Mouse (Mus musculus) heart, postnatal 0 days (tissue): Measurements from ENCODE around the gene Mgat1. TPM values are rescaled to one million over a fixed set of nuclear protein-coding genes. Genes with fewer than 3 reads are reported as not detected.
"Not testable (repeated sequence)": the region's sequence is repeated elsewhere in the genome, so short reads cannot be mapped to it uniquely, and the experiment has no call there.

Experiments used
- ATAC-seq: fragments of 200-750 bp; cut with Nextera tagmentation; 2 replicates; pipeline ENCODE4 v1.8.0; 2017; ENCODE audit warnings: low read depth, moderate number of reproducible peaks, moderate library complexity; ENCODE audit not compliant: insufficient read depth
- DNase-seq: peaks from one replicate; pipeline ENCODE4 v3.0.0-alpha.2; 2016; ENCODE audit warnings: low spot score
- H3K27ac ChIP-seq: fragments of 300-500 bp; sonication (generic); 2 replicates; pipeline ENCODE4 v1.5.1; 2014; ENCODE audit warnings: low read depth, mild to moderate bottlenecking
- H3K27me3 ChIP-seq: fragments of 300-500 bp; sonication (generic); 2 replicates; pipeline ENCODE4 v1.6.1; 2014; ENCODE audit warnings: low read length, mixed read lengths; ENCODE audit not compliant: control insufficient read depth, insufficient read depth
- H3K36me3 ChIP-seq: fragments of 300-500 bp; sonication (generic); replicated peaks from 2 replicates; pipeline ENCODE4 v1.6.1; 2014; ENCODE audit warnings: low read length, mixed read lengths; ENCODE audit not compliant: control insufficient read depth, insufficient read depth
- H3K4me1 ChIP-seq: fragments of 300-500 bp; sonication (generic); 2 replicates; pipeline ENCODE4 v1.6.1; 2014; ENCODE audit warnings: antibody characterized with exemption; ENCODE audit not compliant: control insufficient read depth, insufficient read depth
- H3K4me2 ChIP-seq: fragments of 300-500 bp; sonication (generic); 2 replicates; pipeline ENCODE4 v1.6.1; 2014; ENCODE audit warnings: low read depth, mild to moderate bottlenecking, low read length, moderate library complexity
- H3K4me3 ChIP-seq: fragments of 300-500 bp; sonication (generic); 2 replicates; pipeline ENCODE4 v1.5.1; 2014; ENCODE audit warnings: low read depth, low read length
- H3K9ac ChIP-seq: fragments of 300-500 bp; sonication (generic); replicated peaks from 2 replicates; pipeline ENCODE4 v1.6.1; 2014; ENCODE audit warnings: low read depth, low read length, mixed read lengths
- H3K9me3 ChIP-seq: fragments of 300-500 bp; sonication (generic); replicated peaks from 2 replicates; pipeline ENCODE4 v1.6.1; 2016; ENCODE audit warnings: low read length; ENCODE audit not compliant: control insufficient read depth
- CTCF ChIP-seq: IDR thresholded peaks from 2 replicates; pipeline ENCODE4 v1.5.1; 2016; ENCODE audit warnings: antibody characterized with exemption, control low read depth, low read depth
- EP300 ChIP-seq: IDR thresholded peaks from 2 replicates; pipeline ENCODE4 v1.6.1; 2016; ENCODE audit warnings: antibody characterized with exemption, low read depth
- WGBS: fragments of 180-500 bp; shearing (Covaris S2); extraction: QIAGEN DNeasy Blood & Tissue Kit; methylation state at CpG from one replicate; pipeline ENCODE4 v1.1.7; 2014; 5-methylcytosine and 5-hydroxymethylcytosine counted together
- polyA plus RNA-seq: library from polyadenylated mRNA; unstranded; fragments of >200 nt; fragmentation: Nextera tagmentation; extraction: Ambion mirVana; gene quantifications from 2 replicates; pipeline ENCODE4 v1.2.1, GENCODE M21; 2015
- total RNA-seq: library from RNA; depleted of rRNA; stranded (reverse); fragments of >200 nt; gene quantifications from 2 replicates; pipeline ENCODE4 v1.2.3, GENCODE M21; 2014; ENCODE audit warnings: low replicate concordance; rRNA removed

The Mgat1 gene
- total and polyA plus RNA-seq, 2 experiments from 2014 or later = 45.7 to 163 TPM

DNA sequence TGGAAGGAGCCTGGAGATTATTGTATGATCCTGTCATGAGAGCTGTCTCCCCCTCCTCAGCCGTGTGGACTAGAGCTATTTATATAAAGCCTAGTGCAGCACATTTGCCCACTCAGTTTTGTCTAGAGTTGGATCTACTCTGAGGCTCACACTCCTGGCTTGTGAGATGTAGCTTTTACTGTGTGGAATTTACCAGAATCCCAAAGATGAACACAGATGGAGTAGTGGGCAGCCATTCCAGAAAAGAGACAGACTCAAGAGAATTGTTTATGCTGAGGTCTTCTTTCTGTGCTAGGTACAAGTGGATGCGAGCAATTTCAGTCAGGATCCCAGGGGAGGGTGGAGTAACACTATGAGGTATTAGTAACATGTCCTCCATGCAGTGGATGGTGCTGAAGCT, 43.3 kb downstream of the Mgat1 start:
- H3K4me1 ChIP-seq = no peaks in the 10 kb centered on the region
- ATAC-seq = no peak

GRCm38 (mm10) chr11:49292777-49293176, 48.8 kb downstream of the Mgat1 start:
- no peak overlapping the region for H3K9ac ChIP-seq
- H3K9me3 ChIP-seq = no peaks in the 10 kb centered on the region
- H3K4me2 ChIP-seq = no peak overlapping the region
- H3K27ac ChIP-seq = no peak overlapping the region
- H3K36me3 ChIP-seq = no peaks in the 10 kb centered on the region
- DNase-seq = no peak
- no peaks in the 10 kb centered on the region for H3K4me1 ChIP-seq
- no peak for TF ChIP-seq CTCF
- TF ChIP-seq EP300 = no peak
- ATAC-seq = no peak
- H3K27me3 ChIP-seq = no peaks in the 10 kb centered on the region
- 72% methylated on average over 3 of the region's 3 CpGs for WGBS
- no peak overlapping the region for H3K4me3 ChIP-seq

More for the DNA sequence above, 43.3 kb downstream of the Mgat1 start:
- no peaks in the 10 kb centered on the region for H3K9me3 ChIP-seq
- WGBS = 63% methylated on average over 2 of the region's 2 CpGs
- H3K4me2 ChIP-seq = no peak overlapping the region
- H3K27ac ChIP-seq = no peak overlapping the region
- no peaks in the 10 kb centered on the region for H3K36me3 ChIP-seq
- H3K9ac ChIP-seq = no peak overlapping the region
- no peak for DNase-seq
- H3K4me3 ChIP-seq = no peak overlapping the region
- TF ChIP-seq CTCF (no peak), EP300 (no peak)
- H3K27me3 ChIP-seq = no peaks in the 10 kb centered on the region

DNA sequence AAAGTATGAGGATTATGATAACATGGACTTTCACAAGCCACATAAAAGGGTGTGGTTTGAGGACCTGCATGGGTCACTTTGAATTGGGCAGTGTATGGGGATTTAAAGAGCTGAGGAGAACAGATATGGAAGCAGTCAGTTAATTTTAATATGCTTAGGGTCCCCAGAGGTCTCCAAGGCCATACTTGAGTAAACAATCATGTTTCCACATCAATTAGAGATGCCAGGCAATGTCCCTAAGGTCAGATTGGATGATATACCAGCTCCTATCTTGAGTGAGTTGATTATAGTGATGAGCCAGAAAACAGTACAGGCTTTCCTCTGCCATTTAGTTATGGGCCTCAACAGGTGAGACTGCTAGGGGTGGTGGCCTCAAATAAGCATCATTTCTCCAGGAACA, 60.5 kb downstream of the Mgat1 start, which contains the start of gene Olfr10:
Gene Olfr10 (plus strand): TSS at position 301 of the 400 bp plus-strand sequence.
- H3K4me3 ChIP-seq = no peak within 1 kb of the TSS
- ATAC-seq (no peak), DNase-seq (no peak)
- TF ChIP-seq CTCF (no peak), EP300 (no peak)
- no peak within 1 kb of the TSS for H3K4me2 ChIP-seq
- no peaks in the 10 kb centered on the region for H3K27me3 ChIP-seq
- H3K36me3 ChIP-seq = no peaks in the 10 kb centered on the region
- H3K27ac ChIP-seq = no peak within 1 kb of the TSS
- H3K9ac ChIP-seq = no peak within 1 kb of the TSS
- H3K9me3 ChIP-seq = no peaks in the 10 kb centered on the region
- H3K4me1 ChIP-seq = no peaks in the 10 kb centered on the region

- not testable (repeated sequence) for H3K4me1 ChIP-seq, H3K4me3 ChIP-seq, H3K27ac ChIP-seq, DNase-seq, ATAC-seq, H3K4me2 ChIP-seq, H3K9me3 ChIP-seq, H3K9ac ChIP-seq, H3K27me3 ChIP-seq, H3K36me3 ChIP-seq
- 64% methylated on average over 5 of the region's 5 CpGs for WGBS
Measured at GRCm38 (mm10) chr11:49308547-49308946, 64.6 kb downstream of the Mgat1 start.

Other genes starting within 250 kb of the Mgat1 start
- gene 9930111J21Rik2, start 192.9 kb upstream of the Mgat1 start, total RNA-seq = 2.7 and 8.2 TPM in 2 replicates
- 1.1 and 1.2 TPM in 2 replicates for gene 9930111J21Rik2, start 192.9 kb upstream of the Mgat1 start, polyA plus RNA-seq
- 0.08 TPM in 1 of 2 replicates, not detected in the other for gene Tgtp2, start 180.0 kb upstream of the Mgat1 start, total RNA-seq
- 0.36 and 0.54 TPM in 2 replicates for gene Tgtp2, start 180.0 kb upstream of the Mgat1 start, polyA plus RNA-seq
- gene Ifi47, start 167.6 kb upstream of the Mgat1 start, total RNA-seq = 2.0 and 2.1 TPM in 2 replicates
- gene Ifi47, start 167.6 kb upstream of the Mgat1 start, polyA plus RNA-seq = 1.4 and 1.8 TPM in 2 replicates
- 20.3 TPM in 1 of 2 replicates, not detected in the other for gene Olfr1396, start 129.3 kb upstream of the Mgat1 start, total RNA-seq
- 0.45 and 0.59 TPM in 2 replicates for gene Olfr1396, start 129.3 kb upstream of the Mgat1 start, polyA plus RNA-seq
- gene Olfr1395, start 101.9 kb upstream of the Mgat1 start, total RNA-seq = not detected in 2 replicates
- gene Olfr1395, start 101.9 kb upstream of the Mgat1 start, polyA plus RNA-seq = not detected in 2 replicates
- not detected in 2 replicates for gene Olfr1394, start 89.8 kb upstream of the Mgat1 start, total RNA-seq
- not detected in 2 replicates for gene Olfr1394, start 89.8 kb upstream of the Mgat1 start, polyA plus RNA-seq
- gene Btnl9, start 57.0 kb upstream of the Mgat1 start, total RNA-seq = 14.5 and 33.4 TPM in 2 replicates
- gene Btnl9, start 57.0 kb upstream of the Mgat1 start, polyA plus RNA-seq = 11.2 and 12.2 TPM in 2 replicates
- gene Zfp62, start 40.9 kb upstream of the Mgat1 start, total RNA-seq = 7.4 and 22.9 TPM in 2 replicates
- 19.0 and 20.4 TPM in 2 replicates for gene Zfp62, start 40.9 kb upstream of the Mgat1 start, polyA plus RNA-seq
- gene Olfr1393, start 34.1 kb downstream of the Mgat1 start, total RNA-seq = not detected in 2 replicates
- gene Olfr1393, start 34.1 kb downstream of the Mgat1 start, polyA plus RNA-seq = 0.19 and 0.30 TPM in 2 replicates
- not detected in 2 replicates for gene Olfr1392, start 41.1 kb downstream of the Mgat1 start, total RNA-seq
- gene Olfr1392, start 41.1 kb downstream of the Mgat1 start, polyA plus RNA-seq = not detected in 2 replicates
- gene Olfr10, start 60.5 kb downstream of the Mgat1 start, total RNA-seq = not detected in 2 replicates
- not detected in 2 replicates for gene Olfr10, start 60.5 kb downstream of the Mgat1 start, polyA plus RNA-seq
- not detected in 2 replicates for gene Olfr1391, start 78.6 kb downstream of the Mgat1 start, total RNA-seq
- gene Olfr1391, start 78.6 kb downstream of the Mgat1 start, polyA plus RNA-seq = not detected in 2 replicates
- gene Olfr1390, start 91.0 kb downstream of the Mgat1 start, total RNA-seq = not detected in 2 replicates
- not detected in 2 replicates for gene Olfr1390, start 91.0 kb downstream of the Mgat1 start, polyA plus RNA-seq
- gene Olfr1389, start 178.9 kb downstream of the Mgat1 start, total RNA-seq = not detected in 2 replicates
- not detected in 2 replicates for gene Olfr1389, start 178.9 kb downstream of the Mgat1 start, polyA plus RNA-seq
- gene Olfr1388, start 192.4 kb downstream of the Mgat1 start, total RNA-seq = not detected in 2 replicates
- gene Olfr1388, start 192.4 kb downstream of the Mgat1 start, polyA plus RNA-seq = not detected in 2 replicates
- not detected in 2 replicates for gene Olfr1387, start 211.2 kb downstream of the Mgat1 start, total RNA-seq
- gene Olfr1387, start 211.2 kb downstream of the Mgat1 start, polyA plus RNA-seq = not detected in 2 replicates
- gene Olfr1386, start 220.9 kb downstream of the Mgat1 start, total RNA-seq = not detected in 2 replicates
- gene Olfr1386, start 220.9 kb downstream of the Mgat1 start, polyA plus RNA-seq = not detected in 2 replicates
- gene Olfr1385, start 244.9 kb downstream of the Mgat1 start, total RNA-seq = not detected in 2 replicates
- not detected in 2 replicates for gene Olfr1385, start 244.9 kb downstream of the Mgat1 start, polyA plus RNA-seq